Mouse (Mus musculus): ENCODE results near the gene Kcnn3. TPM values are rescaled to one million over a fixed set of nuclear protein-coding genes. Genes with fewer than 3 reads are reported as not detected.

Gene Kcnn3
- polyA plus RNA-seq, 1 experiment from 2014 or later: 4.2 TPM

- Histone ChIP-seq H3K4me2 (replicated peaks) (no peak overlapping the region), H3K9ac (peak overlapping the region; percentile 23; the same call in 1 of the 2 replicates), H3K9me3 (replicated peaks) (no peaks in the 10 kb centered on the region), H3K36me3 (no peaks in the 10 kb centered on the region), H3K27ac (peak overlapping the region; percentile 66; the same call in 1 of the 2 replicates), H3K4me1 (peaks cover 52% of the 10 kb centered on the region), H3K4me3 (no peak overlapping the region), H3K27me3 (no peaks in the 10 kb centered on the region; the same call in 1 of the 2 replicates)
- 46% methylated on average over 4 of the region's 4 CpGs for WGBS
- ATAC-seq (ENCODE audit: low FRiP score): no peak
Measured at GRCm38 (mm10) chr3:89626556-89626955, 106.6 kb downstream of the Kcnn3 start.

GRCm38 (mm10) chr3:89629811-89630210, 109.8 kb downstream of the Kcnn3 start:
- H3K36me3 ChIP-seq: no peaks in the 10 kb centered on the region
- no peak overlapping the region for H3K4me3 ChIP-seq
- ATAC-seq (ENCODE audit: low FRiP score): no peak
- WGBS: 79% methylated on average over 3 of the region's 3 CpGs
- no peak overlapping the region for H3K9ac ChIP-seq
- H3K27me3 ChIP-seq: no peaks in the 10 kb centered on the region
- no peaks in the 10 kb centered on the region for H3K9me3 ChIP-seq (replicated peaks)
- peaks cover 27% of the 10 kb centered on the region for H3K4me1 ChIP-seq
- no peak overlapping the region for H3K27ac ChIP-seq
- H3K4me2 ChIP-seq (replicated peaks): no peak overlapping the region

DNA sequence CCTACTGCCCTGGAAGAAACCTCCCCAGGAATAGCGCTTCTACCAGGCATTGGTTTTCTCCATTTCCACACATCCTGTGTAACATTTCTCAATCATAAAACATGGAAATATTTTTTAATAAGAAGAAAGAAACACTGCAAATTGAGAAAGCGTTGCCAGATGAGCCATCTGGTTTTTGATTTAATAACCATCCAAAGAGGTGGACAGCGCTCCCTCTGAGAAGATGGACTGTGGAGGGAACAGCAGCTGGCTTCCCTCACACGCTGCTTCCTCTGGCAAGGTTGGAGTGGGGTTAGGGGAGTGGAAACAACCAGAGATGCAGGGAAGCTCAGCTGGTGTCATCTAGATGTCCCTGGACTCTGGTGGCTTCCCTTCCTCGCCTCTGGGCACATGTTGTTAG, 111.8 kb downstream of the Kcnn3 start:
- no peaks in the 10 kb centered on the region for H3K9me3 ChIP-seq (replicated peaks)
- no peak overlapping the region for H3K9ac ChIP-seq
- WGBS: 84% methylated on average over 5 of the region's 5 CpGs
- H3K4me1 ChIP-seq: peaks cover 9% of the 10 kb centered on the region
- no peaks in the 10 kb centered on the region for H3K27me3 ChIP-seq
- no peak overlapping the region for H3K27ac ChIP-seq
- no peak overlapping the region for H3K4me2 ChIP-seq (replicated peaks)
- H3K36me3 ChIP-seq: no peaks in the 10 kb centered on the region
- no peak for ATAC-seq (ENCODE audit: low FRiP score)
- no peak overlapping the region for H3K4me3 ChIP-seq

GRCm38 (mm10) chr3:89633531-89633930, 113.6 kb downstream of the Kcnn3 start:
- WGBS: 76% methylated on average over 6 of the region's 6 CpGs
- Histone ChIP-seq H3K36me3 (no peaks in the 10 kb centered on the region), H3K27ac (no peak overlapping the region), H3K27me3 (no peaks in the 10 kb centered on the region), H3K9ac (no peak overlapping the region), H3K9me3 (replicated peaks) (no peaks in the 10 kb centered on the region), H3K4me3 (no peak overlapping the region), H3K4me1 (0 out of 2 replicates have a peak, but pooled peaks cover 6% of the 10 kb centered on the region), H3K4me2 (replicated peaks) (no peak overlapping the region)
- no peak for ATAC-seq (ENCODE audit: low FRiP score)

GRCm38 (mm10) chr3:89633941-89634340, 114.0 kb downstream of the Kcnn3 start:
- Histone ChIP-seq H3K36me3 (no peaks in the 10 kb centered on the region), H3K27ac (no peak overlapping the region), H3K9me3 (replicated peaks) (no peaks in the 10 kb centered on the region), H3K9ac (no peak overlapping the region), H3K4me2 (replicated peaks) (no peak overlapping the region), H3K4me3 (no peak overlapping the region), H3K4me1 (0 out of 2 replicates have a peak, but pooled peaks cover 6% of the 10 kb centered on the region), H3K27me3 (no peaks in the 10 kb centered on the region)
- 88% methylated on average over 6 of the region's 6 CpGs for WGBS
- no peak for ATAC-seq (ENCODE audit: low FRiP score)

DNA sequence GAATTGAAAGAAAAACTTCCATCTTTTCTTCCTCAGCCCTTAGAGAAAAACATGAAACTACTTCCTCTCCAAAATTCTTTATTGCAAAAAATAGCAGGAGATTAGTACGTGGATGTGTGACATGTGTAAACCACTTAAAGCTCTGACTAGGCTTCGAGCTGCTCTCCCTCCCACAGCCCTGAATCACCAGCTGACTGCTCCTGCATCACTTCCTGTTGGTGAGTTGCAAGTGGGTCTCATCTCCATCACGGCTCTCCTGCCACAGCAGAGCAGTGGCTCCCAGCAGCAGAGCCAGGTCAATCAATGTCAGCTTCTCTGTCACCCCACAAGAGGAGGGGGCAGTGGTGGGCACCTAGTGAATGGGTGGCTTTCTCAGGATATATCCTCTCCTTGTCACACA, 120.8 kb downstream of the Kcnn3 start:
- H3K4me2 ChIP-seq (replicated peaks): no peak overlapping the region
- WGBS: 54% methylated on average over 3 of the region's 3 CpGs
- no peak for ATAC-seq (ENCODE audit: low FRiP score)

GRCm38 (mm10) chr3:89643391-89643790, 123.4 kb downstream of the Kcnn3 start:
- H3K4me3 ChIP-seq: no peak overlapping the region
- WGBS: 72% methylated on average over 8 of the region's 8 CpGs
- no peak for ATAC-seq (ENCODE audit: low FRiP score)
- H3K9ac ChIP-seq: no peak overlapping the region
- H3K9me3 ChIP-seq (replicated peaks): no peaks in the 10 kb centered on the region
- peaks cover 35% of the 10 kb centered on the region for H3K4me1 ChIP-seq
- peaks cover 17% of the 10 kb centered on the region for H3K27me3 ChIP-seq
- no peaks in the 10 kb centered on the region for H3K36me3 ChIP-seq
- 0 out of 2 replicates have a peak overlapping the region, but pooled peaks have one; percentile 13 for H3K27ac ChIP-seq
- H3K4me2 ChIP-seq (replicated peaks): no peak overlapping the region

More for the DNA sequence above, 120.8 kb downstream of the Kcnn3 start:
- H3K36me3 ChIP-seq: no peaks in the 10 kb centered on the region
- H3K4me3 ChIP-seq: no peak overlapping the region
- H3K4me1 ChIP-seq: peaks cover 9% of the 10 kb centered on the region
- H3K9ac ChIP-seq: no peak overlapping the region
- peaks cover 17% of the 10 kb centered on the region for H3K27me3 ChIP-seq
- H3K9me3 ChIP-seq (replicated peaks): no peaks in the 10 kb centered on the region
- no peak overlapping the region for H3K27ac ChIP-seq

DNA sequence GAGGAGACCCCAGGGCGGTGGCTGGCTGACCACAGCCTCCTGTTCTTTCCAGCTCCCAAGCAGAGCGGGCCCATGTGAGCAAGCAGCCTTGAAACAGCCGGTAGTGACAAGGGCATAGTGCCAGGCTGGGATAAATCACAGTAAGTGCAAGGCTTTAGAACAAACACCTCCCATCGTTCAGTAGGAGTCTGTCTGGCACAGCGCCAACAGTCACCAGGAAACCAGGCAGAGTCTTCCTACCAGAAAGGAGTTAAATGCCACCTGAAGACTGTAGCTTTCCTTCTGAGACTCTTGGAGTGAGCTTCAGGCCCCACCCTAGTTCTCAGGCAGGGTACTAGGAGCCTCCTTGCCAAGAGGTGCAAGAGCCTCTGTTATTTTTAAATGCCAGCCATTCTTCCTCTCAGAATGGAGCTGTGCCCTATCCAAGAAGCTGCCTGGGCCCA, 126.9 kb downstream of the Kcnn3 start:
- H3K9me3 ChIP-seq (replicated peaks): no peaks in the 10 kb centered on the region
- H3K4me1 ChIP-seq: peaks cover 40% of the 10 kb centered on the region
- H3K27ac ChIP-seq: peak overlapping the region; percentile 85
- peak; percentile 58 for ATAC-seq (ENCODE audit: low FRiP score)
- 49% methylated on average over 5 of the region's 5 CpGs for WGBS
- no peaks in the 10 kb centered on the region for H3K36me3 ChIP-seq
- no peak overlapping the region for H3K4me3 ChIP-seq
- peaks cover 24% of the 10 kb centered on the region for H3K27me3 ChIP-seq
- no peak overlapping the region for H3K4me2 ChIP-seq (replicated peaks)
- H3K9ac ChIP-seq: no peak overlapping the region

- peak overlapping the region; percentile 85 for H3K27ac ChIP-seq
- H3K4me2 ChIP-seq (replicated peaks): no peak overlapping the region
- H3K4me1 ChIP-seq: peaks cover 40% of the 10 kb centered on the region
- H3K36me3 ChIP-seq: no peaks in the 10 kb centered on the region
- ATAC-seq (ENCODE audit: low FRiP score): peak; percentile 79
- no peaks in the 10 kb centered on the region for H3K9me3 ChIP-seq (replicated peaks)
- H3K4me3 ChIP-seq: no peak overlapping the region
- H3K27me3 ChIP-seq: peaks cover 24% of the 10 kb centered on the region; the same call in 1 of the 2 replicates
- H3K9ac ChIP-seq: no peak overlapping the region
- 19% methylated on average over 6 of the region's 6 CpGs for WGBS
Measured at GRCm38 (mm10) chr3:89647268-89647874, 127.4 kb downstream of the Kcnn3 start.

- Histone ChIP-seq H3K9me3 (replicated peaks) (no peaks in the 10 kb centered on the region), H3K4me2 (replicated peaks) (no peak overlapping the region), H3K9ac (no peak overlapping the region), H3K27ac (no peak overlapping the region), H3K36me3 (no peaks in the 10 kb centered on the region), H3K4me1 (peaks cover 51% of the 10 kb centered on the region), H3K27me3 (peaks cover 17% of the 10 kb centered on the region; the same call in 1 of the 2 replicates), H3K4me3 (no peak overlapping the region)
- no peak for ATAC-seq (ENCODE audit: low FRiP score)
- WGBS: 78% methylated on average over 7 of the region's 7 CpGs
Measured at GRCm38 (mm10) chr3:89649890-89650289, 129.9 kb downstream of the Kcnn3 start.

- no peak overlapping the region for H3K4me2 ChIP-seq (replicated peaks)
- H3K4me1 ChIP-seq: peaks cover 21% of the 10 kb centered on the region
- H3K4me3 ChIP-seq: no peak overlapping the region
- no peaks in the 10 kb centered on the region for H3K9me3 ChIP-seq (replicated peaks)
- WGBS: 43% methylated on average over 12 of the region's 12 CpGs
- ATAC-seq (ENCODE audit: low FRiP score): peak; percentile 32; the same call in 1 of the 2 replicates
- no peaks in the 10 kb centered on the region for H3K36me3 ChIP-seq
- H3K9ac ChIP-seq: no peak overlapping the region
- H3K27me3 ChIP-seq: peaks cover 12% of the 10 kb centered on the region; the same call in 1 of the 2 replicates
- peak overlapping the region; percentile 58 for H3K27ac ChIP-seq
Measured at GRCm38 (mm10) chr3:89653231-89653954, 133.4 kb downstream of the Kcnn3 start.

DNA sequence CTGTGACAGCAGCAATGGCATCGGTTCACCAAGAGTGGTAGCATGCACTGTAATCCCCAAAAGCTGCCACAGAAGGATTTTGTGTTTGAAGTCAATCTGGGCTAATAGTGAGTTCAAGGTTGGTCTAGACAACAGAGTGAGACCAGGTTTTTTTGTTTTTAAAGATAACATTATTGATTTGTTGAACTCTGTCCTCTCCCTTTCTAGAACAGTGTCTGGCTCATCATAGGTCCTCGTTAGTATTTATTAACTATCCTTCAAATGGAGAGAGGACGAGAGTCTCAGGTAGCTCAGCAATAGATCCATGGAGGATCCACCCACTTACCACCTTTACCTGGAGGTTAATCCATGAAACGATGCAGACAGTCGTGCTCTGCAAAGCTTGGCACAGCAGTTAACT, 137.1 kb downstream of the Kcnn3 start:
- H3K9me3 ChIP-seq (replicated peaks): no peaks in the 10 kb centered on the region
- no peak for ATAC-seq (ENCODE audit: low FRiP score)
- peaks cover 1% of the 10 kb centered on the region; the same call in 1 of the 2 replicates for H3K27me3 ChIP-seq
- WGBS: 89% methylated on average over 5 of the region's 5 CpGs
- no peak overlapping the region for H3K4me2 ChIP-seq (replicated peaks)
- peaks cover 2% of the 10 kb centered on the region; the same call in 1 of the 2 replicates for H3K36me3 ChIP-seq
- no peak overlapping the region for H3K27ac ChIP-seq
- peaks cover 28% of the 10 kb centered on the region for H3K4me1 ChIP-seq
- H3K9ac ChIP-seq: no peak overlapping the region
- H3K4me3 ChIP-seq: no peak overlapping the region
